Mouse (Mus musculus) hindbrain, embryonic 16.5 days (tissue): ENCODE data around the gene Gm28539. TPM values are rescaled to one million over a fixed set of nuclear protein-coding genes. Genes with fewer than 3 reads are reported as not detected.
A peak's percentile ranks its signal among the peaks of the same experiment; 100 is the strongest.

Source experiments
- ATAC-seq: fragments of 200-750 bp; cut with Nextera tagmentation; 2 replicates; pipeline ENCODE4 v1.8.0; 2017; ENCODE audit warnings: moderate TSS enrichment, moderate library complexity
- H3K27ac ChIP-seq: fragments of 300-500 bp; sonication (generic); 2 replicates; pipeline ENCODE4 v1.5.1; 2014; ENCODE audit warnings: low read depth, mild to moderate bottlenecking, control low read depth, low read length, moderate library complexity
- H3K27me3 ChIP-seq: fragments of 300-500 bp; sonication (generic); replicated peaks from 2 replicates; pipeline ENCODE4 v1.6.1; 2014; ENCODE audit warnings: low read length; ENCODE audit not compliant: control insufficient read depth, insufficient read depth
- H3K36me3 ChIP-seq: fragments of 300-500 bp; sonication (generic); 2 replicates; pipeline ENCODE4 v1.6.1; 2014; ENCODE audit warnings: mild to moderate bottlenecking, low read length, moderate library complexity, mixed read lengths; ENCODE audit not compliant: control insufficient read depth, insufficient read depth
- H3K4me1 ChIP-seq: fragments of 300-500 bp; sonication (generic); 2 replicates; pipeline ENCODE4 v1.6.1; 2014; ENCODE audit warnings: low read depth, low read length; ENCODE audit not compliant: control insufficient read depth, insufficient read depth
- H3K4me2 ChIP-seq: fragments of 300-500 bp; sonication (generic); 2 replicates; pipeline ENCODE4 v1.6.1; 2014; ENCODE audit warnings: mild to moderate bottlenecking, low read length, control low read depth, moderate library complexity
- H3K4me3 ChIP-seq: fragments of 300-500 bp; sonication (generic); 2 replicates; pipeline ENCODE4 v1.5.1; 2014; ENCODE audit warnings: mild to moderate bottlenecking, low read length, control low read depth, moderate library complexity
- H3K9ac ChIP-seq: fragments of 300-500 bp; sonication (generic); 2 replicates; pipeline ENCODE4 v1.6.1; 2014; ENCODE audit warnings: low read depth, mild to moderate bottlenecking, control low read depth, low read length, moderate library complexity
- H3K9me3 ChIP-seq: fragments of 300-500 bp; sonication (generic); 2 replicates; pipeline ENCODE4 v1.6.1; 2014; ENCODE audit warnings: mild to moderate bottlenecking, low read length, moderate library complexity; ENCODE audit not compliant: control insufficient read depth
- WGBS: fragments of 180-500 bp; shearing (Covaris S2); extraction: QIAGEN DNeasy Blood & Tissue Kit; methylation state at CpG from one replicate; pipeline ENCODE4 v1.1.7; 2014; 5-methylcytosine and 5-hydroxymethylcytosine counted together
- polyA plus RNA-seq: library from polyadenylated mRNA; unstranded; fragments of >200 nt; fragmentation: Nextera tagmentation; extraction: Ambion mirVana; gene quantifications from 2 replicates; pipeline ENCODE4 v1.2.1, GENCODE M21; 2015

Gene Gm28539
- polyA plus RNA-seq: not detected in 2 replicates

- H3K4me1 ChIP-seq: no peaks in the 10 kb centered on the region
- peak within 1 kb of the TSS; percentile 76 for H3K9ac ChIP-seq
- H3K27me3 ChIP-seq: no peaks in the 10 kb centered on the region
- H3K9me3 ChIP-seq: no peaks in the 10 kb centered on the region
- H3K36me3 ChIP-seq: peaks cover 22% of the 10 kb centered on the region
- peak within 1 kb of the TSS; percentile 61 for H3K4me2 ChIP-seq
- H3K27ac ChIP-seq: peak within 1 kb of the TSS; percentile 84
- WGBS: under 1% methylated on average over 46 of the region's 46 CpGs
- H3K4me3 ChIP-seq: peak within 1 kb of the TSS; percentile 59
- peak; percentile 99 for ATAC-seq
These were observed at the start of gene Gm28539, which contains the start of gene 2510002D24Rik for GRCm38 (mm10) chr16:18836468-18837208. Gene Gm28539 (plus strand): TSS chr16:18836584. Gene 2510002D24Rik (plus strand): TSS chr16:18836578.

- Histone ChIP-seq H3K4me3 (no peak overlapping the region), H3K27me3 (no peaks in the 10 kb centered on the region), H3K4me2 (no peak overlapping the region), H3K36me3 (no peaks in the 10 kb centered on the region), H3K27ac (no peak overlapping the region), H3K9ac (no peak overlapping the region), H3K4me1 (no peaks in the 10 kb centered on the region), H3K9me3 (no peaks in the 10 kb centered on the region)
- ATAC-seq: no peak
- 93% methylated on average over 10 of the region's 10 CpGs for WGBS
These were observed 49.7 kb upstream of the Gm28539 start for GRCm38 (mm10) chr16:18786652-18787051.

- Histone ChIP-seq H3K4me2 (no peak overlapping the region), H3K9ac (no peak overlapping the region), H3K9me3 (no peaks in the 10 kb centered on the region), H3K4me1 (no peaks in the 10 kb centered on the region), H3K4me3 (no peak overlapping the region), H3K27me3 (no peaks in the 10 kb centered on the region), H3K27ac (no peak overlapping the region), H3K36me3 (no peaks in the 10 kb centered on the region)
- no peak for ATAC-seq
- whole genome bisulfite sequencing: 90% methylated on average over 10 of the region's 10 CpGs
These were observed 47.6 kb upstream of the Gm28539 start for GRCm38 (mm10) chr16:18788627-18789406.

GRCm38 (mm10) chr16:18795223-18795899, 41.0 kb upstream of the Gm28539 start:
- WGBS: 90% methylated on average over 11 of the region's 11 CpGs
- H3K27me3 ChIP-seq: no peaks in the 10 kb centered on the region
- H3K4me2 ChIP-seq: no peak overlapping the region
- H3K4me3 ChIP-seq: no peak overlapping the region
- no peaks in the 10 kb centered on the region for H3K36me3 ChIP-seq
- H3K9me3 ChIP-seq: no peaks in the 10 kb centered on the region
- no peak for ATAC-seq
- no peaks in the 10 kb centered on the region for H3K4me1 ChIP-seq
- no peak overlapping the region for H3K9ac ChIP-seq
- no peak overlapping the region for H3K27ac ChIP-seq

- Histone ChIP-seq H3K27me3 (no peaks in the 10 kb centered on the region), H3K9ac (no peak overlapping the region), H3K27ac (no peak overlapping the region), H3K4me2 (no peak overlapping the region), H3K4me1 (no peaks in the 10 kb centered on the region), H3K9me3 (no peaks in the 10 kb centered on the region), H3K4me3 (no peak overlapping the region), H3K36me3 (no peaks in the 10 kb centered on the region)
- 79% methylated on average over 7 of the region's 7 CpGs for WGBS
- no peak for ATAC-seq
These were observed 39.7 kb upstream of the Gm28539 start for GRCm38 (mm10) chr16:18796645-18797044.

- Histone ChIP-seq H3K4me2 (no peak overlapping the region), H3K36me3 (no peaks in the 10 kb centered on the region), H3K9ac (no peak overlapping the region), H3K27me3 (no peaks in the 10 kb centered on the region), H3K4me3 (no peak overlapping the region), H3K27ac (no peak overlapping the region), H3K9me3 (no peaks in the 10 kb centered on the region), H3K4me1 (no peaks in the 10 kb centered on the region)
- WGBS: 93% methylated on average over 5 of the region's 5 CpGs
- no peak for ATAC-seq
These were observed 38.2 kb upstream of the Gm28539 start for GRCm38 (mm10) chr16:18798151-18798550.

- no peak overlapping the region for H3K9ac ChIP-seq
- no peak overlapping the region for H3K4me3 ChIP-seq
- H3K4me1 ChIP-seq: no peaks in the 10 kb centered on the region
- ATAC-seq: peak; percentile 84
- 51% methylated on average over 2 of the region's 2 CpGs for WGBS
- H3K27me3 ChIP-seq: no peaks in the 10 kb centered on the region
- H3K4me2 ChIP-seq: no peak overlapping the region
- no peaks in the 10 kb centered on the region for H3K36me3 ChIP-seq
- no peak overlapping the region for H3K27ac ChIP-seq
- H3K9me3 ChIP-seq: no peaks in the 10 kb centered on the region
These were observed 37.5 kb upstream of the Gm28539 start for GRCm38 (mm10) chr16:18798841-18799240.

- Histone ChIP-seq H3K36me3 (peaks cover 4% of the 10 kb centered on the region), H3K4me2 (no peak overlapping the region), H3K27ac (no peak overlapping the region), H3K4me1 (no peaks in the 10 kb centered on the region), H3K4me3 (no peak overlapping the region), H3K27me3 (no peaks in the 10 kb centered on the region), H3K9ac (no peak overlapping the region), H3K9me3 (no peaks in the 10 kb centered on the region)
- 88% methylated on average over 2 of the region's 2 CpGs for WGBS
- 0 out of 2 replicates have a peak, but pooled peaks have one; percentile 34 for ATAC-seq
These were observed 30.6 kb upstream of the Gm28539 start for GRCm38 (mm10) chr16:18805746-18806145.

DNA sequence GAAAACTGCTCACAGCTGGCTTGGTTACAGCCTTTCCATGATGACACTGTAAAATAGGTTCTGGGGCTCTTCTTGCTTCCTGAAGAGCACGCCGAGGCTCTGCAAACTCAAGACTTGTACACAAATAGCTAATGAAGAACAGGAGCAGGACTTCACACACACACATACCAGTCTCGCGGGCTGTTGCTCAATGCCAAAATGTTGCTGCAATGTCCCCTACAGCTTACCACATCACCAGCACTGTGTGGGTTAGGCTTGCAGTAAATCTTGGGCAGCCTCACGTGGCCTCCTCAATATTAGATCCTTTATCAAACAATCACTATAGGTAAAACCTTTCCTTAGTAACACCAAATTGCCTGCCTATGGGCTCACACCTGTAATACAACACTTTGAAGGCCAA, 27.4 kb upstream of the Gm28539 start:
- no peak overlapping the region for H3K27ac ChIP-seq
- no peak overlapping the region for H3K9ac ChIP-seq
- H3K36me3 ChIP-seq: peaks cover 4% of the 10 kb centered on the region
- 96% methylated on average over 5 of the region's 5 CpGs for WGBS
- no peaks in the 10 kb centered on the region for H3K9me3 ChIP-seq
- H3K4me2 ChIP-seq: no peak overlapping the region
- peaks cover 9% of the 10 kb centered on the region for H3K4me1 ChIP-seq
- H3K4me3 ChIP-seq: no peak overlapping the region
- H3K27me3 ChIP-seq: no peaks in the 10 kb centered on the region
- no peak for ATAC-seq
